Mouse (Mus musculus): ENCODE data around the gene Khdc1a. TPM values are rescaled to one million over a fixed set of nuclear protein-coding genes. Genes with fewer than 3 reads are reported as not detected.
"Not testable (repeated sequence)": the region's sequence is repeated elsewhere in the genome, so short reads cannot be mapped to it uniquely, and the experiment has no call there.

Gene Khdc1a
- polyA plus RNA-seq, 1 experiment from 2014 or later, result not detected

DNA sequence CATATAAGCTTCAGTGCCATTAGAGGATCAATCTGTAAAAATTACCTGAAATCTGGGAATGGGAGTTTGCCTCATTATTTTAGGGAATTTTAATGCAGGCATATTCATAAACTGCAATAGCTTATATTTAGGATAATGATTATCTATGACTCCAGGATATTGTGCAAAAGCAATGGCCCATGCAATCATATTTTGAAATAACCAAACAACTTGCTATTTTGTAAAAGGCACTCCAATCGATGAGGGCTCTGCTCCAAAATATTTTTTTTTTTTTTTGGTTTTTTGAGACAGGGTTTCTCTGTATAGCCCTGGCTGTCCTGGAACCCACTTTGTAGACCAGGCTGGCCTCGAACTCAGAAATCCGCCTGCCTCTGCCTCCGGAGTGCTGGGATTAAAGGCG, 29.2 kb upstream of the Khdc1a start:
- H3K9ac ChIP-seq (ENCODE audit: low read depth, low read length); H3K4me1 ChIP-seq (ENCODE audit: control insufficient read depth, insufficient read depth, low read length); ATAC-seq; H3K4me3 ChIP-seq (ENCODE audit: low read length); H3K9me3 ChIP-seq (ENCODE audit: control insufficient read depth, low read length); H3K27me3 ChIP-seq (replicated peaks; ENCODE audit: control insufficient read depth, insufficient read depth, low read length); H3K27ac ChIP-seq (ENCODE audit: low read length); H3K36me3 ChIP-seq (ENCODE audit: control insufficient read depth, insufficient read depth, low read length); H3K4me2 ChIP-seq (ENCODE audit: low read depth, low read length): not testable (repeated sequence)
- WGBS, result 91% methylated on average over 5 of the region's 5 CpGs

DNA sequence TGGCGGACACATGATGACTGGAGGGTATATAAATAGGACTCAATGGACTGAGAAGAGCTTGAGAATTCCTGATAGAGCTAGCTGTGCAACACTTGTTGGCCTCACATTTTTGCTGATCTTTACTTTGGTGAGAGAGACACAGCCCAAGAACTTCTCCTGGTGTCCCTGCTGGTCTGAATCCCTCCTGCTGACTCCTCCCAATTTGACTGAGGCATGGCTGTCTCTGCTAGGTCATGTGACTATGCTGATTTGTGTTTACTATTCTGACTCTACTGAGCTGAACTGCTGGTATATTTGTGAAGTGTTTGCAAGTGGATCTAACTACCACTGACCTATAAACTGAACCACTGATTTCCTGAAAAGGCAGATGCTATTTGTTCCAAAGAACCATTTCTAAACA, 27.8 kb upstream of the Khdc1a start:
- no peak overlapping the region for H3K4me3 ChIP-seq (ENCODE audit: low read length)
- no peak overlapping the region for H3K4me2 ChIP-seq (ENCODE audit: low read depth, low read length)
- H3K36me3 ChIP-seq (ENCODE audit: control insufficient read depth, insufficient read depth, low read length), result no peaks in the 10 kb centered on the region
- no peak overlapping the region for H3K9ac ChIP-seq (ENCODE audit: low read depth, low read length)
- H3K27me3 ChIP-seq (replicated peaks; ENCODE audit: control insufficient read depth, insufficient read depth, low read length), result no peaks in the 10 kb centered on the region
- H3K27ac ChIP-seq (ENCODE audit: low read length), result no peak overlapping the region
- ATAC-seq, result no peak
- H3K4me1 ChIP-seq (ENCODE audit: control insufficient read depth, insufficient read depth, low read length), result no peaks in the 10 kb centered on the region
- 96% methylated on average over 1 of the region's 1 CpGs for WGBS
- H3K9me3 ChIP-seq (ENCODE audit: control insufficient read depth, low read length), result 0 out of 2 replicates have a peak, but pooled peaks cover 3% of the 10 kb centered on the region

DNA sequence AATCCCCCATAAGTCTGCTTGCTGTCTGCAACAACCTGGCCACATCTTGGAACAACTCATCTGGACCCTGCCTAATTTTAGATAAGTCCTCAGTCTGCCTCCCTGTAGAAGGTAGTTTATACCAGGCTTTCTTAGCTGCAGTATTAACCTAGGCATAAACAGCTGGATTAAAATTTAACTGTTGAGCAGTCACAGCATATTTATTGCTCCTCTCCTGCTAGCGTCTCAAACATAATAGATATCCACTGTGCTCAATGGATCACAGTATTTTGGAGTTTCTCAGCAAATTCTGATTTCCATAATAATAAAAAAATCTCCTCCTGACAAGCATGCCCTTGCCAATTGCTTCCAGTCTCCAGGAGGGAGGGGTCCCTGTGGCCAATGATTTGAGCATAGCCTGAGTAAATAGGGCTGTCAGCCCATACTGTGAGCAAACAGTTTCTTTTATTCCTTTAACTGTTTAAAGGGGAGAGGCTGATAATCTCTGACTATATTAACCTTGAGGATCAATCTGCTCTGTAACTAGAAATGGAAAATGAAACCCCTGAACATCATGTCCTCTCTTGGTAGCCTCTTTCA, 25.4 kb upstream of the Khdc1a start:
- Histone ChIP-seq H3K4me2 (ENCODE audit: low read depth, low read length) (no peak overlapping the region), H3K4me3 (ENCODE audit: low read length) (no peak overlapping the region), H3K27ac (ENCODE audit: low read length) (no peak overlapping the region), H3K4me1 (ENCODE audit: control insufficient read depth, insufficient read depth, low read length) (no peaks in the 10 kb centered on the region), H3K9ac (ENCODE audit: low read depth, low read length) (no peak overlapping the region), H3K36me3 (ENCODE audit: control insufficient read depth, insufficient read depth, low read length) (no peaks in the 10 kb centered on the region), H3K9me3 (ENCODE audit: control insufficient read depth, low read length) (0 out of 2 replicates have a peak, but pooled peaks cover 4% of the 10 kb centered on the region), H3K27me3 (replicated peaks; ENCODE audit: control insufficient read depth, insufficient read depth, low read length) (no peaks in the 10 kb centered on the region)
- WGBS, result 31% methylated on average over 1 of the region's 1 CpGs
- peak; percentile 36; the same call in 1 of the 2 replicates for ATAC-seq

DNA sequence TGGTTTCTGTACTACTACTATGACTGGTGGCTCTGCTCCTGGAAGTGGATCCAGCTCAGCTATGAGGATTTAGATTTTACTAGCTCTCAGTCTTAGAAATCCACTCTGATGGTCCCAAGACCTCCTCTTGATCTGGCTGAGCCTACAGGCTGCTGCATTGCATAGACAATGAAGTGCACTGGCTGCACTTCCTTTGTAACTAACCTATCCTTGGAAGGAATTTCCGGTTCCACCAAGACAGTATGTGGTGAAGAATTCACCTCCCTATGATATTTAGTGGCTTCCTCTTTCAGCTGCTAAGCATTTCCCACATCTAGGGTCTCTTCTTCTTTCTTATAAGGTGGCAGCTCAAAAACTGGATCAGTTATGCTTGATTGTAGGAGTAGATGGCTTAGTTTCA, 24.8 kb upstream of the Khdc1a start:
- ATAC-seq, result no peak
- WGBS, result 89% methylated on average over 1 of the region's 1 CpGs
- no peak overlapping the region for H3K27ac ChIP-seq (ENCODE audit: low read length)
- H3K9me3 ChIP-seq (ENCODE audit: control insufficient read depth, low read length), result 0 out of 2 replicates have a peak, but pooled peaks cover 4% of the 10 kb centered on the region
- no peaks in the 10 kb centered on the region for H3K4me1 ChIP-seq (ENCODE audit: control insufficient read depth, insufficient read depth, low read length)
- no peak overlapping the region for H3K4me3 ChIP-seq (ENCODE audit: low read length)
- H3K9ac ChIP-seq (ENCODE audit: low read depth, low read length), result no peak overlapping the region
- H3K4me2 ChIP-seq (ENCODE audit: low read depth, low read length), result no peak overlapping the region
- no peaks in the 10 kb centered on the region for H3K36me3 ChIP-seq (ENCODE audit: control insufficient read depth, insufficient read depth, low read length)
- no peaks in the 10 kb centered on the region for H3K27me3 ChIP-seq (replicated peaks; ENCODE audit: control insufficient read depth, insufficient read depth, low read length)

DNA sequence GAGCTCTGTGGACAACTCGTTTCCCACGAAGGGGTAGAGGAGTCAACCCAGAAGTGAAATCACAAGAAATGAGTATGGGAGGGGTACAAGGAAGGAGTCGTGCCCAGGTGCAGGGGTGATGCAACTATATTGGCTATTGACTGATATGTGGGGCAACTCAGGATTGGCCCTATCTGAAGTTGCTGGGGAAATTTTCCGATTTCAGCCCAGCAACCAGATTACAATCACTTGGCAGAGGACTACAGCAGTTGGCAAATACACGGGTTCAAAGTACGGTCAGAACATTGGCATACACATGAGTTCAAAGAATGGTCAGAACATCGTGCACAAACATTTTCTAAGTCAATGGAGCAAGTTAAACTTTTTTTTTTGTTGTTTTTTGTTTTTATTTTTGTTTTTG, 22.7 kb upstream of the Khdc1a start:
- Histone ChIP-seq H3K9ac (ENCODE audit: low read depth, low read length) (no peak overlapping the region), H3K36me3 (ENCODE audit: control insufficient read depth, insufficient read depth, low read length) (no peaks in the 10 kb centered on the region), H3K27me3 (replicated peaks; ENCODE audit: control insufficient read depth, insufficient read depth, low read length) (no peaks in the 10 kb centered on the region), H3K27ac (ENCODE audit: low read length) (no peak overlapping the region), H3K4me1 (ENCODE audit: control insufficient read depth, insufficient read depth, low read length) (no peaks in the 10 kb centered on the region), H3K4me3 (ENCODE audit: low read length) (no peak overlapping the region), H3K9me3 (ENCODE audit: control insufficient read depth, low read length) (0 out of 2 replicates have a peak, but pooled peaks cover 4% of the 10 kb centered on the region), H3K4me2 (ENCODE audit: low read depth, low read length) (no peak overlapping the region)
- peak; percentile 49; the same call in 1 of the 2 replicates for ATAC-seq
- 85% methylated on average over 7 of the region's 7 CpGs for WGBS

DNA sequence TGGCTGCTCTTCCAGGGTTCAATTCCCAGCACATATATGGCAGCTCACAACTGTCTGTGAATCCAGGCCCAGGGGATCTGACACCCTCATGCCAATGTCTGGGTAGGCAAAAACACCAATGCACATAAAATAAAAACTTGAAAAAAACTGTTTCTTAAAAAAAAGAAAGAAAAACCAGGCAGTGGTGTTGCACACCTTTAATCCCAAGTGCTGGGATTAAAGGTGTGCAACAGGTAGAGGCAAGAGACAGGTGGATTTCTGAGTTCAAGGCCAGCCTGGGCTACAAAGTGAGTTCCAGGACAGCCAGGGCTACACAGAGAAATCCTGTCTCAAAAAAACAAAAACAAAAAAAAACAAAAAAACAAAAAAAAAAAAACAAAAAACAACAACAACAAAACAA, 18.3 kb upstream of the Khdc1a start:
- H3K9ac ChIP-seq (ENCODE audit: low read depth, low read length); ATAC-seq; H3K9me3 ChIP-seq (ENCODE audit: control insufficient read depth, low read length); H3K36me3 ChIP-seq (ENCODE audit: control insufficient read depth, insufficient read depth, low read length); H3K4me1 ChIP-seq (ENCODE audit: control insufficient read depth, insufficient read depth, low read length); H3K4me3 ChIP-seq (ENCODE audit: low read length); H3K27ac ChIP-seq (ENCODE audit: low read length); H3K27me3 ChIP-seq (replicated peaks; ENCODE audit: control insufficient read depth, insufficient read depth, low read length); H3K4me2 ChIP-seq (ENCODE audit: low read depth, low read length): not testable (repeated sequence)

DNA sequence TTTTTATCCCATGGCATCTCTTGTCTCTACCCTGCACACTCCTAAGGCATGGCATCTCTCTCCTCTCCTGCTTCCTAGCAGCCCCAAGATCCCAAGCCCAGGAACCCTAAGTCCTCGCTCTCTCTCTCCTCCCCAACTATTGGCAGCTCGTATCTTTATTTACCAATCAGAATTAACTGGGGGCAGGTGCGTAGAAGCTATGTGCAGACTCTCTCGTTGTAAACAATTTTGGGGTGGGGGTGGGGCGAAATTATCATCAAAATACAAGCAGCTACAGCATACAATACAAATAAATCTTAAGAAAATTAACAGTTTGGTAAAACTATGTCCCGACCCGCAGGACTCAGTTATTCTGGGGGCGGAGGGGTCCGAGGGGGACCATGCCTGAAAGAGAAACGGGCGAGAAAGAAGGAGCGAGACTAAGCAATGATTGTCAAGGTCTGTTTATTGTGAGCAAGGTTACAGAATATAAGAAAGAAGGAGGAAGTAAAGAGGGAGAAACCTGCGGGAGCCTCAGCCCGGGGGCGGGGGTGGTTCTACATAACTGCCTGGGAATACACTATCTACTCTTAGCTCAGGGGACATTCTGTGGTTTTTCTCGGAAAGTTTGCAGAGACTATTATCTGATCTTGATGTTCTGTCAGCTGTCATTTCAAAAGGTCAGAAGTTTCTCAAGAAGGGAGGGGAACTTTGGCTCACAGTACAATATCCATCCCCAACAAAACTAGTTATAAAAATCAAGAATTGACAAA, 16.0 kb upstream of the Khdc1a start:
- H3K9me3 ChIP-seq (ENCODE audit: control insufficient read depth, low read length), result no peaks in the 10 kb centered on the region
- ATAC-seq, result peak; percentile 56
- no peak overlapping the region for H3K4me2 ChIP-seq (ENCODE audit: low read depth, low read length)
- H3K27me3 ChIP-seq (replicated peaks; ENCODE audit: control insufficient read depth, insufficient read depth, low read length), result no peaks in the 10 kb centered on the region
- H3K36me3 ChIP-seq (ENCODE audit: control insufficient read depth, insufficient read depth, low read length), result no peaks in the 10 kb centered on the region
- 77% methylated on average over 16 of the region's 16 CpGs for WGBS
- no peak overlapping the region for H3K27ac ChIP-seq (ENCODE audit: low read length)
- H3K9ac ChIP-seq (ENCODE audit: low read depth, low read length), result no peak overlapping the region
- no peak overlapping the region for H3K4me3 ChIP-seq (ENCODE audit: low read length)
- H3K4me1 ChIP-seq (ENCODE audit: control insufficient read depth, insufficient read depth, low read length), result no peaks in the 10 kb centered on the region

DNA sequence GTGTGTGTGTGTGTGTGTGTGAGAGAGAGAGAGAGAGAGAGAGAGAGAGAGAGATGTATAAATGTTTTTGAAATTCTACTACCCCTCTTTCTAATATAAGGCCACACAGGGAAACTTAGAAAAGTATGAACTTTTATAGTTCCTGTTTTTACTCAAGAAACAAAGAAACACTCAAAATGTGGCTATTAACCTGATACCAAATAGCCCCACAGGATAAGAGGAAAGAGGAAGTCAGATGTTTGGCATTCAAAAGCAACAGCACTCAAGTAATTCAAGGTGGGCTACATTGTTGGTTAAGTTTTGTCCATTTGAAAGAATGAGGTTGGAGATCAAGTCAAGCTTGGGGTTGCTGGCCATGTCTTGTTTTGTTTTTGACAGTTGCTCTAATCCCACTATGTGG, 13.6 kb upstream of the Khdc1a start:
- H3K27ac ChIP-seq (ENCODE audit: low read length), result no peak overlapping the region
- H3K9me3 ChIP-seq (ENCODE audit: control insufficient read depth, low read length), result no peaks in the 10 kb centered on the region
- H3K27me3 ChIP-seq (replicated peaks; ENCODE audit: control insufficient read depth, insufficient read depth, low read length), result no peaks in the 10 kb centered on the region
- no peak overlapping the region for H3K4me3 ChIP-seq (ENCODE audit: low read length)
- no peak overlapping the region for H3K4me2 ChIP-seq (ENCODE audit: low read depth, low read length)
- H3K36me3 ChIP-seq (ENCODE audit: control insufficient read depth, insufficient read depth, low read length), result no peaks in the 10 kb centered on the region
- no peak overlapping the region for H3K9ac ChIP-seq (ENCODE audit: low read depth, low read length)
- ATAC-seq, result no peak
- no peaks in the 10 kb centered on the region for H3K4me1 ChIP-seq (ENCODE audit: control insufficient read depth, insufficient read depth, low read length)

DNA sequence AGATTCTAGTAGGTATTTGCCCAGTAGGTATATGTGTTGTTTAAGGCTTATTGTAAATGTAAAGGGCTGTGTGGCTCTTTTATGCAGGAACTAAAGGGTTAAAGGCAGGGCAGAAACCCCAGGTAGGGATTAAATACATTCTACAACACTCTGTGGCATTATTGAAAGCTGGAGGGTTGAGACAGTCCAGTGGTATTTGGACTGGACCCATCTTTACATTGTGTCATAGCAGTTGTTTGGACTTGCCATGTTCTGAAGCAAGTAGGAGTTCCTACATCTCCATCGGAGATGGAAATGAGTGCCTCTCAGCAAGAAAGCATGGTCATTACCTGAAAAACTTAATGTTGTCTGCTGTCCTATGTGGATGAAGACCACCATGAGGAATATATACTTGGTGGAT, 8.7 kb upstream of the Khdc1a start:
- Histone ChIP-seq H3K4me1 (ENCODE audit: control insufficient read depth, insufficient read depth, low read length) (no peaks in the 10 kb centered on the region), H3K27ac (ENCODE audit: low read length) (no peak overlapping the region), H3K4me3 (ENCODE audit: low read length) (no peak overlapping the region), H3K9ac (ENCODE audit: low read depth, low read length) (no peak overlapping the region), H3K4me2 (ENCODE audit: low read depth, low read length) (no peak overlapping the region), H3K27me3 (replicated peaks; ENCODE audit: control insufficient read depth, insufficient read depth, low read length) (no peaks in the 10 kb centered on the region), H3K36me3 (ENCODE audit: control insufficient read depth, insufficient read depth, low read length) (no peaks in the 10 kb centered on the region), H3K9me3 (ENCODE audit: control insufficient read depth, low read length) (no peaks in the 10 kb centered on the region)
- WGBS, result 96% methylated on average over 1 of the region's 1 CpGs
- no peak for ATAC-seq

DNA sequence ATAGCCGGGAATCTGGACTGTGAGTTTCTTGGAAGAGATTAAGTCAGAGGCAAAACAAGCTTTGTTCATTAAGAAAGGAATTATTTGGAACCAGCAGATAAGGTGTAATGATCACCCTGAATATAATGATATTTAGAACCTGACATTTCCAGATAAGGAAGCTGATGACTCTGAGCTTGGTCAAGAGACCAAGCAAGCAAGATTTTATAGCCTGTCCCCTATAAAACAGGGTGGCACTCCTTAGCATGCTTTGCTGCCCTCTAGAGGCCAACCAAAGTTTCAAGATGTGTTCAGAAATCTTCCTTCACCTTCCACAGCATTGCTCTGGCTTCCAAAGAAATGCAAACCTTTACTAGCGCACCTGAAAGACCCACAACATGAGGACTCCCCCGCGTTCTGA, 5.2 kb upstream of the Khdc1a start:
- Histone ChIP-seq H3K9me3 (ENCODE audit: control insufficient read depth, low read length) (no peaks in the 10 kb centered on the region), H3K27ac (ENCODE audit: low read length) (no peak overlapping the region), H3K4me3 (ENCODE audit: low read length) (no peak overlapping the region), H3K4me1 (ENCODE audit: control insufficient read depth, insufficient read depth, low read length) (no peaks in the 10 kb centered on the region), H3K36me3 (ENCODE audit: control insufficient read depth, insufficient read depth, low read length) (no peaks in the 10 kb centered on the region), H3K27me3 (replicated peaks; ENCODE audit: control insufficient read depth, insufficient read depth, low read length) (no peaks in the 10 kb centered on the region), H3K9ac (ENCODE audit: low read depth, low read length) (no peak overlapping the region), H3K4me2 (ENCODE audit: low read depth, low read length) (no peak overlapping the region)
- 58% methylated on average over 4 of the region's 4 CpGs for WGBS
- ATAC-seq, result peak; percentile 77
